Mouse (Mus musculus) embryonic fibroblast, embryonic 13.5 days (primary cell): ENCODE results near the gene Ptms.

Experiments
- CTCF ChIP-seq: IDR thresholded peaks from 2 replicates; pipeline ENCODE4 v1.5.1; 2011; ENCODE audit warnings: mild to moderate bottlenecking, control low read depth, low read length, moderate library complexity, borderline replicate concordance; ENCODE audit not compliant: insufficient read depth
- POLR2A ChIP-seq: IDR thresholded peaks from 2 replicates; pipeline ENCODE4 v1.6.1; 2011; ENCODE audit warnings: low read depth, mild to moderate bottlenecking, control low read depth, low read length, moderate library complexity

DNA sequence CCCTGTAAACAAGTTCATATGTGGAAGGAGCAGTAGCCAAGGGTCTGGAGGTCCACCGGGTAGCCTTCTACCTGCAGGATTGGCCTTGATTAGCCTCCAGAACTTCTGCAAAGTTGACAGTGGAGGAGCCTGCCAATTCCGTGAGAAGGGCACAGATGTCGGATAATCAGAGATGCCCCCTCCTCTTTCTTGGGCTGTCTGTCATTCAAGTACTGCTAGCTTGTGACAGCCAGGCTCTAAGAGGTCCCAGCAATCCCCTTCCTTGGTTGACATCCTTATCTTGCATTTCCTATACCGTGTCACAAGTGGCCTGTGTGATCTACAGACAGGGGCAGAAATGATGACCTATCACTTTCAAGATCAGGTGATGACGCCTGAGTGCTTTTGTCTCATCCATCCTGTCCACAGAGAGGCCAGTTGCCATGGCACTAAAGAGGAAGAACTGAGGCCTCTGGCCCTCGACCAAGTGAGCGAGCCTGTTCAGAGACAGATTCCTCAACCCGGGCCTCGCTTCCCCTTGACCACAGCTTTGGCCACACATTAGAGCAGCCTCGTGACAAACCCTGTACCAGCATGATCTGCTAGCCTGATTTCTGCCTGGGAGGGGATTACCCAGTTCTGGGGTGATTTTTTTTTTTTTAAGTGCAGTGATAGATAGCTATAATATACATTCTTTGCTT, 19.0 kb downstream of the Ptms start:
- TF ChIP-seq CTCF, result no peak
- TF ChIP-seq POLR2A, result no peak
